Mouse (Mus musculus) heart, adult 18-20 months (tissue): ENCODE measurements around the gene Zfp217. TPM values are rescaled to one million over a fixed set of nuclear protein-coding genes. Genes with fewer than 3 reads are reported as not detected.

Source experiments
- DNase-seq, 2 experiments: peaks; one replicate each; pipeline ENCODE4 v3.0.0; 2021 to 2022; ENCODE audit warnings: mixed read lengths in 1 of 2
- total RNA-seq, 2 experiments: library from RNA; stranded (reverse); gene quantifications; 2 replicates each; pipeline ENCODE4 v1.2.3; 2021

Gene Zfp217
- total RNA-seq, 2 experiments from 2014 or later: 7.5 to 10.2 TPM

DNA sequence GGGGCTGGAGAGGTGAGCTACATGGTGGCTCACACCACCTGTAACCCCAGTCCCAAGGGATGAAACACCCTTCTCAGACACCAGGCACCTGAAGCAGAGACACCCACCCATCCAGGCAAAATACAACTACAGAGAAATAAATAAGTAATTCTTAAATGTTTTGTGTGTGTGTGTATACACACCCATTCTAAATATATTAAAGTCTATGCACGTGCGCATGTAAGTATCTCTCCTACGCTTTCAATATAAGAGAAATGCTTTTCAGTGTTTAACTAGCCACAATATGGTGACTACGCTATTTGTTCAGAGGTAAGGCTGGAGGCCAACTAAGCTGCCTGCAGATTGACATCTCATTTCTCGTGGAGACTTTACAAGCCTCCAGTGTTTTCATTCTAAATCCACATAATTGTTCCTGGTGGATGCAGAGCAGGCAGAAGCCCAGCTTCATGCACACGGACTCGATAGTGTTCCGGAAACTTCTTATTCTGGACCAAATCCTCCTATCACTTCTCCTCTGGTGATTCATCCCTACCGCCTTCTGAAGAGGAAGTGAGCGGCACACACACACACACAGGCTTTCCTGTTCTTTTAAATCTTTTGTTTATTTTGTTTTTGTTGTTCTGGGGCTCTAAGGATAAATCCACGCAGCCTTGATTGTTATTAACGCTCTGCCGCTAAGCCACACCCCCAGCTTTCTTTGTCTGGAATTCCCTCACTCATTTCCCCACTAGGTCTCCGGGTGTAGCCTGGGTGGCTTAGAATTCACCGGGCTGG, 12.1 kb upstream of the Zfp217 start:
- DNase-seq: peak; percentile 44 to 55

DNA sequence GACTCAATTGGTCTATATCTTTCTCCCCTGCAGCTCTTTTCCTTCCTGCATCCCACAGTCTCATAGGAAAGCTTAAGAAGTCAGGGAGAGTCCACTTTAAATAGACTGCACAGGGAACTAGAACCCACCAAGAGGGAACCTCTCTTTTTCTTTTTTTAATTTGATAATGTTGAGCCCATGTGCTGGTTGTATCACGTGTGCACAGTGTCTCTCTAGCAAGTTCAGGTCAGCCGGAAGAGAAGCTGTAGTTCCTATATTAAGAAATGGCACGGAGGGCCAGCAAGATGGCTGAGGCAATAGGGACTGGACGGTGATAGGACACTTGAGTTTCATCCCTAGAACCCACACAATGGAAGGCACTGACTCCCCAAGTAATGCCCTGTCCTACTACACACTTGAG, 11.1 kb upstream of the Zfp217 start:
- DNase-seq: no peak

DNA sequence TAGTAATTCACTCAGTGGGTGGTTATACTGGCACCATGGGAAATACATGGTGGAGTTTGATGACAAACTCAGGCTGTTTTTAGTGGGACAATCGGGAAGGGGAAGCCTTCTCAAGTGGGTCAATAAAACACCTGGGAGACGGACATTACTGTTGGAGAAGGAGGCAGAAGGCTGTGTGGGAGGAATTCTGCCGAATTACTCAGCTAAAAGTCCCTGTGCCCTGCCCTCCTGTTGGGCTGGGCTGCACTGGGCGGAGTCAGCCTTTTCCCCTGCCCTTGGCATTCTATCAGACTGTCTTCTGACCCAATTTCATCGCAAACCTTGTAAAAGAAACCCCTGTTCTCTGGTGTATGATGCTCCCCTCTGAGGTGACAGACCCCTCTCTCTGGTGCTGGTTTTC, 10.3 kb upstream of the Zfp217 start:
- DNase-seq: peak in 1 of 2 experiments; percentile 54

DNA sequence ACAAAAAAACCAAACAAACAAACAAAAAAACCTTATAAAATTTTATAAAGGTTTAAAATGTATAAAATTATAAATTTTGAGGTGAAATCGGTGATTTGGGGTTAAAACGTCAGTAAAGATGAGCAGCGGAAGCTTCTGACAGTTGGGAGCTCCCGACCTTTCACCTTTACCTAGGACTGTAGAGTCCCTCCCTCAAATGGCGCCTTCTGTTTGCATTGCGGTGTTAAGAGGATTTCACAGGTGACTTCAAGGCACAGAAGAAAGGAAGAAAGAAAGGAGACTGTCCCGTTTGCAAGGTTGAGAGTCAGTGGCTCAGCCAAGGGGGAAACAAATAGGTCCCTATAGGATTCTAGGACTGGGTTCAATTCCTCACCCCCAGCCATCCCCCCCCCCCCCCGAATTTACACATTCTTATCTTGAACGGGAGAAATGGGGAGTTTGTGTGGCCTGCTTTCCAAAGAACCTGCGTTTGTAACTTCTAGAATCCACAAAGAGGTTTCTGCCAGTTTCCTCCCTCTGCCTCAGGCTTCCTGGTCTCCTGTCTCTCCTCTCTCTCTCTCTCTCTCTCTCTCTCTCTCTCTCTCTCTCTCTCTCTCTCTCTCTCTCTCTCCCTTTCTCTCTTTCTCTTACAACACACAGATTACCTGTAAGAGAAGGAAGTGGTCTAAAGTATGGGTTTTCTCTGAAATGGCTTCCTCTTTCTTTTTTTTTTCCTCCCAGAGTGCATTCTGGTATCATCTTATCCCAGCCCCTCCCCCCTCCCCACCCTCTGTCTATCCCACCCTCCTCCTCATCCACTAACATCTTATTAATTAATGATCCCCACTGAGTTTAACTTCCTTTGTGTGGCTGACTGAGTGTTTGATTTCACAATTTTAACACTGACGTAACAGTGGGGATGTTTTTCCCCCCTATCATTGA, 9.6 kb upstream of the Zfp217 start:
- DNase-seq: no peak

DNA sequence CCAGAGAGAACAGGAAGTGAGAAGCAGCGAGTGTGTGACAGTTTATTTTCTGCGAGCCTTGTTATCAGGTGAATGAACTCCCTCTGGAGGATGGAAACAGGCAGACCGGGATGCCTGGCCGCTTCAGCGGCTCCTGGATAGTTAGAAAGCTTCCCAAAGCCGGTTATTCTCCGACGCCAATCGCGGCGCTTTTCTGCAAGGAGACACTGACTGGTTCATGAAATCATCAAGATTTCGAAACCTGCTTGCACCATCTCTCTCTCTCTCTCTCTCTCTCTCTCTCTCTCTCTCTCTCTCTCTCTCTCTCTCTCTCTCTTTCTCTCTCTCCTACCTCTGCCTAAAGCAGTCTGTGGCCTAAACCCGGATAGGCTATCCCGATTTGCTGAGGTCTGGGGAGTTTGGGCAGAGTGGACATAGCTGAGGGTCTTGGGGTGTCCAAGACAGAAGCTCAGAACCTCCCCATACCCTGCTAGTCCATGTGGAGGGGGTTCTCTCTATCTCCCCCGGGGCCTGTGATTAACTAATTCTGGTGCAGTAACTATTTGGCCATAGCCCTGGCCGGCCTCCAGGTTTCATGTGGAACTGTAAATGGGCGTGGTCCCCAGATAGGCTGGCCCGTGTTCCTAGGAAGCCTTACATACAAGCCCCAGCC, 7.3 kb upstream of the Zfp217 start:
- peak; percentile 85 to 89 for DNase-seq

DNA sequence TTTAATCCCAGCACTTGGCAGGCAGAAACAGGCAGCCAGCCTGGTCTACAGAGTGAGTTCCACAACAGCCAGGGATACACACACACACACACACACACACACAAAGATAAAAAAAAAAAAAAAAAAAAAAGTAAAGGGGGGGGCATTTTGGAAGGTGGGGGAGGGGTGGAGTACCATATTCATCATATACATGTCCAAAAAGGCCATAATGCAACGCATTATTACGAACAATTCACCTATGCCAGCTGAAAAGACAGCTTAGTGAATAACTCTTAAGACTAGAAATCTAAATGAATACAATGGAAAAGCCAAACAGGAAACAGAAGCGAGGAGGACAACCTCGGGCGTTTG, 6.8 kb upstream of the Zfp217 start:
- DNase-seq: no peak

DNA sequence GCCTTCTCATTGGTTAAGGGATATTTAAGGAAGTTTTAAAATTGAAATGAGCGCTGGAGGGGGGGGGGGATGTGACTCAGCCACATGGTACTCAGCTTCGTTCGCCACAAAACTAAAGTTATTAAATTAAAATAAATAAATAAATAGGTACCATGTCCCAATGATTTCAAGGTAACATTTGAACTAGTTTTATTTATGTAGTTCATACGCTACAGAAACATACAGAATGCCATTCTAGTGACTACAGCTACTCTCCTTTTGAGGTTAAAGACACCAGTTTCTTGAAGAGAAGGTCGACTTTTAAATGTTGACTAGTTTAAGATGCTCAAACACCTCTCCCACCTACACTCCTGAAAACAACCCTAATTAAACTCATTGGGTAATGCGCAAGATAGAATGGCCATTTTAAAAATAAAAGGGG, 6.4 kb upstream of the Zfp217 start:
- DNase-seq: no peak

DNA sequence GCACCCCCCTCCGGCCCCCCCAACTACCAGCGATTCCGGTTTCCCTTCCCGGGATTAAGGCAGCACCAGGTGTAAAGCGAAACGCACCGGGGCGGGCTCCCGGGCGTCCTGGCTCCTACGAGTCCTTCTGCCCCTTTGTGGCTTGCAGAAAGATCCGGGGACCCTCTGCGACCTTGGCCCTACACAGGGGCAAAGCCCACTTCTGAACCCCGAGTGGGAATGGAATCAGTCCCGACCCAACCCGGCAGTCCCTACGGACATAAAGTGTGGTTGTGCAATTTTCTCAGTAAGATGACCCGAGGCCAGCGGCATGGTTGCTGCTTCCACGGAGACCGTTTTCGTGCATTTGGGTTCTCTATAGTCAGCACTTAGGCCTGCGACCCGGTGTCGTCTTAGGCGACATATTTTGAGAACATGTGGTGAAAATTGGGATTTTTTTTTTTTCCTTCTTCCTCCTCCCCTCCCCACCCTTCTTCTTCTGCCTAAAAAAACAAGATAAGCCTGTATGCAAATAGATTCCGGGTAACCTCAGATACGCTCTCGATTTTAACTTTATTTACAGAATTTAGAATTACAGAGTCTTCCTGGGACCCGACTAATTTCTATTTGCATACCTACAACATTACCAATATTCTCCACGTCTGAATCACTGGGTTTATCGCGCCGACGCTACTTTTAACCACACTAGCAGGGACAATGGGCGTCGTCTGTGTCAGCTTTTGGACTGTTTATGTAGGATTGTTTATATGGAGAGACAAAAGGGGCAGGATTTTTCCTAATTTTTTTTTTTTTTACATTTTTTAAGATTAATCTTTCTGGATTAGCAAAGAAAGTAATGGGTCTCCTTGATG, 5.7 kb upstream of the Zfp217 start:
- peak; percentile 81 to 87 for DNase-seq

DNA sequence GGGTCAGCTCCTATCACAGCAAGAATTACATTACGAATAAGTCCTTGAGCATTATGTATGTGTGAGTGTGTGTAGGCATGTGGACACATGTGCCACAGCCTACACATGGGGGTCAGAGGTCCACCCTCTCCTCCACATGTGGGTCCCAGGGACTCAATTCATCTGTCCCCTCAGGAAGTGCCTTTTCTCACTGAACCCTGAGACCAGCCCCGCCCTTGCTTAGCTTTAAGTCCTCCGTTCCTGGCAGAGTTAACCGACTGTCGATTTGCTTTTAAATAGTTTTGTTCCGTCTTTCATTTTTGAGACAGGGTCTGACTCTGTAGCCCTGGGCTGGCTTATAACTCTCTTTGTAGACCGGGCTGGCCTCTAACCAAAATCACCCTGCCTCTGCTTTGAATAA, 5.0 kb upstream of the Zfp217 start:
- peak in 1 of 2 experiments; percentile 63 for DNase-seq

DNA sequence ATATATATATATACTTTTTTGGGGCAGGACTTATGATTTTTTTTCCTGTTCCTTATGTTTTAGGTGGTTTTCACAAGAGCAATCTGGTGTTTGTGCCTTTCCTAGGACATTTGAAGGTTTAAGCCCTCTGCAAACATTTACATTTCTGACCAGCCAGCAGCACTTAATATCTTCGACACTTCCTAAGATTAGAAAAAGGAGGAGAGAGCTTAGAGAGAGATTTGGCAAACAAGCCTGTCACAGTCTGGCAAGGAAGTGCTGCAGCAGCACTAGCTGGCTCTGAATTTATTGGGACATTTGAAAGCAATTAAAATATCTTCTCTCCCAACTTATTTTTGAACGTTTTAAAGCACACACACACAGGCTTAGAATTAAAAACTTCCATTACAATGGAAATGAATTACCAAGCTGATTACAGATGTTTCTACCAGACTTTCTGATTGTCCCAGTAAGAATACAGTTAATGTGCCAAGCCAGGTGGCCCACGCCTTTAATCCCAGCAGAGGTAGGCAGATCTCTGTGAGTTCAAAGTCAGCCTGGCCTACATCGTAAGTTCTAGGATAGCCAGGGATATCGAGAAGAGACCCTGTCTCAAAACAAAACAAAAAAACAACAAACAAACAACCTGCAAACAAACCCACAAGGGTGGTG, 4.3 kb upstream of the Zfp217 start:
- no peak for DNase-seq

DNA sequence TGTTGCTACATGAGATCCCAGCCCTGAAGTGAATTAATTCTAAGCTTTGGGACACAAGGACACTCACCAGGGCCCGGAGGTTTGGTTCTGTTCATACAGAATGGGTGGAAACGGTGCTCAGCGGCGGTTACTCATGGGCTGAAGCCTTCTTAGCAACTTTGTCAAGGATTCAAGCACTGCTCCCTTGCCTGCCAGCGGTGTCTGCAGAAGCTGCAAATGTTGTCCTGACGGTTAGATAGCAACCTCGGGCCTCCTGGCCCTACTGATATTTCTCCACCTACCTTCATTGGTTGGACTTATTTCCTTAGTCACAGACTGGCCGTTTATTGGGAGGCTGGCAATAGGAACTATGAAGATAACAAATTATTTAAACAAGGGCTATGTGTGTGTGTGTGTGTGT, 3.6 kb upstream of the Zfp217 start:
- no peak for DNase-seq

DNA sequence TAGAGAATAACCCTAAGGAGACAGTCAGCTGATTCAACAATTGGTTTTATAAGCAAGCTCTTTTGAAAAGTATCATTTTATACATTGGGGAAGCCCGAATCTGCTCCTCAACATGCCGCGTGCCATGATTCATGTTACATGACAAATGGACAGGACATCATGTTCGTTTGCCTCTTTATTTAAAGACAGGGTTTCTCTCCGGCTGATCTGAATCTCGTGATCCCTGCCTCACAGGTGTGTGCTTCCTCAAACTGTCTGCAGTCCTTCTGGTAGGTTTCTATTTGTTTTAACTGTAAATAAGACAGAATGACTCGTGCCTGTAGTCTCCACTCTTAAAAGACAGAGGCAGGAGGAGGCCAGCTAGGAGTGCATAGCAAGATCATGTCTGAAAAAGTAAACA, 925 bp upstream of the Zfp217 start:
- DNase-seq: no peak

DNA sequence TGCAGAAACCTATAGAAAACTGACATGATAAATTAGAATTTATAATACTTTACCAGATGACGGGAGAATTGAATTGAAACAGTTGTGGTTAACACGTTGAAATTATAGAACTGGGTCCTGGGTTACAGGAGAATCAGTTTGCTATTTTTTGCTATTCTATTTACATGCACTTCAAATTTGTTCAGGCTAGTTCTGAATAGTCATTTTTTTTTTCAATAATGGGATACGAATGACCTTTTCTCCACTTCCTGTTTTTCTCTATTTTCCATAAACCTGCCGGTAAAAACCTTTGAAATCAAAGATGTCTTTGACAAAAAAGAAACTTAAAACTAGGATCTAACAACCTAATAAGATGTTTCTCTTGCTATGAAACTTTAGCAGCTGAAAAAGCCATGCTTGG, 733 bp downstream of the Zfp217 start:
- DNase-seq: no peak

DNA sequence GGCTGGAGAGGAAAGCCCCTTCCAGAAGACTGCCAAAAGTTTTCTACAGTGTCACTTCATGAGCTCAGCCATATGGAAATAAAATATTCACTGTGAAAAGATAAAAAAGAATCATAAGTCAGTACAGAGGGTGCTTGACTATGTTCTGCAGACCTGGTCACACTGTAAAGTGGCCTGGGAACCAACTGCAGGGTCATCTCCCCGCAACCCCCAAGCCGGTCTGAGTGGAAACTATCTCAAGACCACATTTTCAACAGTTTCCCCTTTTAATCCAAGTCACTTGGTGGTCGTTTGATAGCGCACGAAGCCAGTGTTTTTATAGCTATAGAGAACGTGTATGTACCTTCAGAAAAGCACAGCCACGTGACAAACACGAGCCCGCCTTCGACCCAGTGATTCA, 3.6 kb downstream of the Zfp217 start:
- DNase-seq: no peak

DNA sequence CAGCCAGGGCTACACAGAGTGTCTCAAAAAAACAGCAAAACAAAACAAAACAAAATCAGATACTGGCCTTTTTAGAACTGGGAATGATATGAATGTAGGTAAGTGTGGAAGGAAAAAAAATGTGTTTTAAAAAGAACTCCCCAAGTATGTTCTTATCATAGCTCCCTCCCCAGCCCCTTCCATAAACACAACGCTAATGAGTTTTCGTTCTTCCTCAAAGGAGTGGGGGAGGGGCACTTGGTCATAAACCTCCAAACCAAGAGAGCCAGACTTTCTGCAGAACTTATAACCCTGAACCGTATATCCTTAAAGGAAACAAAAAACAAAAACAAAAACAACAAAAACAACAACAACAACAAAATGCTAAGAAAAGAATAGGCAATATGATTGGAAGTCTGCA, 4.0 kb downstream of the Zfp217 start:
- DNase-seq: no peak

DNA sequence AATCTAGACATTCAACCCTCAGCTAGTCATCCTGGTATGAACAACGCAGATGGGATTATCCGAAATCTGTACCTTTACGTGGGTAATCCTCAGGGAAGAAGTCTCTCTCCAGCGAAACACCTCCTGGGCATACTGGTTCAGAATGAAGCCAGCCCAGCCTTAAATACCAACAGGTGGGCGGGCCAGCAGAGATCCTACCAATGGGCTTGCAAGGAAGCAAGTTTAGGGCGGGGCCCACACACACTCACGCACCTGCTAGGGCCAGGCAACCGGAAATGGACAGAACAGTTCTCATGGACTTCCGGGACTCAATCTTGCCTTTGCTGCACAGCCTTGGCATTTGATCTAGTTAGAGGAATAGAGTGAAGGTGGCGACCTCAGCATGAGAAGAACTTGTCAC, 5.4 kb downstream of the Zfp217 start:
- no peak for DNase-seq

DNA sequence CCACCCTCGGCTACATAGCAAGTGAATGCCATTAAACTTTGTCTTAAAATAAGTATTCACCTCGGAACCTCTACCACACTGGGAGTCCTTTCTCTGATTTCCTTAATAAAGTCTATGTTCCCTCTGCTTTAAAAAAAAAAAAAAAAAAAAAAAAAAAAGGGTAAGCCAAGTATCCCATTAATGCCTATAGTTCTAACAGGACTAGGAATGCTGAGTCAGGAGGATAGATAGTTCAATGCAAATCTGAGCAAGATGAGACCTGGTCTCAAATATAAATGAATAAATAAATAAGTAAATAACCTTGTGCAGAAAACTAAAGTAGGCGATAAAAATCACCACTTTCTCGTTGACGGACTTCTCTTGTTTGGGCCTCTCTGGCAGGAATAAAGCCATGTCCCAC, 6.4 kb downstream of the Zfp217 start:
- DNase-seq: no peak

DNA sequence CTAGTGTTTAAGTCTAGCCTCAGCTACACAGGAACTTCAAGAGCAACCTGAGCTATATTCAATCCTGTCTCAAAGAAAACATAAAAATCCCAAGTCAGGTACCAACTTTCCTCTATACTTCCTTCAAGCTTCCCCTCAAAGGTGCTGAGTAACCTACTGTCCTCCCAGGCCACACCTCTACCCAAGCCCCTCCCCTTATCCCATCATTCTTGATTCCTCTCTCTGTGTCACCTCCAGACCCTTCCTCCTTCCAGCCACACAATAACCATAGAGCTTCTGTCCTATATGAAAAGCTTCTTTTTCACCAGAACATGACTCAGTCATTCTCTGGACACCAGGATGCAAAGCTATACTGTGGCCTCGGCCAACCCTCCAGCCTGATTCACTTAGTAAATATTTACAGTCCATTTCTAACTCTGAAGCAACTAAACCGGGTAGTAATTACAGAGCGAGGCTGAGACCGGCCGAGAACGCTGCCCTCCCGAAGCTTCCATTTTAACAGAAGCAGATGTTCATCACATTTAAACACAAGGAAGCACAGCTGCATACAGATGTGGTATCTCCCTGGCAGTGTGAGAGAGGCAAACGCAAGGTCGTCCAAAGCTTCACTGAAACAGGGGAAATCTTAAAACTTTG, 8.4 kb downstream of the Zfp217 start:
- DNase-seq: no peak

DNA sequence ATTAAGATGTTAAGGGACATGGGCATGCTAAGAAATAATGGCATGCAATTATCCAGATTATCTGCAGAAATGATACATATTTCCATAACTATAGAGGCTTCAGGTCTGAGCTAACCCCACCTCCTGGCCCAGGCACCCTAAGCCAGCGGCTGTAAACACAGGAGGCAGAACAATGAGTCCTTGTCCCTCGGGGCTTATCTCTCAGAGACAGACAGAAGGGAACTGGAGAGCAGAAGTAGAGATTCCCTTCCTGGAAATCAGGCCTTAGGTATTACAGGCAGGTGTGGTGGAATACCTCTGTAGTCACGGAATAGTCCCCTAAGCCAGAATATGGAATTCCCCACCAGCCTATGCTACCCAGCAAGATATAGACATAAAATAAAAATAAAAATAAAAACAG, 11.0 kb downstream of the Zfp217 start:
- DNase-seq: no peak

DNA sequence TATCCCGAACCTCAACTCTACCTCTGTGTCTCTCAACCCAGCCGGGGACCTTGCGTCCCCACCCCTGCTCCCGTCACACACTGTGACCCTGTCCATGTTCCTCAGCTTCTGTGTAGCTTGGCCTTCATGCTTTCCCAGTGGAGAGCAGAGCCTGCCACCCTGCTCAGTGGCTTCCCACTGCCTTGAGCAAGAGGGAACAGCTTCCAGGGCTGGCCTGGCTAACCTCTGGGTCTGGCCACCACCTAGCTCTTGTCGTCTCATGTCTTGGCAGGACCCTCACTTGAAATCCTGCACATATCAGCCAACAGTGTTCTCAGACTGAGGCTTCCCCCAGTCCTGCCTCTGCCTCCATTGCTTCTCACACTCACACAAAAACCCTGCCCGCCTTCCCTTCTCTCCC, 12.1 kb downstream of the Zfp217 start:
- no peak for DNase-seq
